Mouse (Mus musculus): ENCODE data around the gene Nr0b2.

GRCm38 (mm10) chr4:133504300-133504699 is 48.9 kb upstream of the Nr0b2 start:
- TF ChIP-seq CTCF (IDR thresholded peaks at IDR 0.05; ENCODE audit: control insufficient read depth, insufficient read depth, insufficient read length) (no peak), MAX (IDR thresholded peaks at IDR 0.05) (no peak), MYOD1 (IDR thresholded peaks at IDR 0.05; ENCODE audit: control insufficient read depth, insufficient read length, low read depth) (no peak), CEBPB (IDR thresholded peaks at IDR 0.05; ENCODE audit: low read depth) (no peak), MYOG (IDR thresholded peaks at IDR 0.05; ENCODE audit: control insufficient read depth, extremely low read depth, insufficient read length) (no peak), USF1 (IDR thresholded peaks at IDR 0.05; ENCODE audit: low read depth) (no peak)

All from C2C12 (cell line).